Mouse (Mus musculus) embryonic stem cell, embryonic (primary cell): ENCODE data around the gene Zswim1.

ENCODE experiments used
- CTCF ChIA-PET, 4 experiments: fragments of 300-600 bp in 2 of 4; fragments of 350-600 bp in 2 of 4; sonication (Branson Sonifier 250); formaldehyde crosslinking; loops; one replicate each; lab custom pipeline; 2022; ENCODE audit warnings: inconsistent platforms in 2 of 4; lab: Charles Lee
- POLR2A ChIA-PET, 4 experiments: fragments of 300-600 bp in 2 of 4; fragments of 350-600 bp in 2 of 4; sonication (Branson Sonifier 250); formaldehyde crosslinking; loops; one replicate each; lab custom pipeline; 2022; ENCODE audit warnings: antibody characterized with exemption in 4 of 4, inconsistent platforms in 1 of 4; lab: Charles Lee

Zswim1 gene

GRCm38 (mm10) chr2:164786388-164786885 lies 36.0 kb upstream of the Zswim1 start:
- ChIA-PET CTCF (interaction anchor here (0.6 to 5.3 kb wide), 14 partner anchors 7 to 81 kb away, joined by 3 to 91 read pairs (median 5); partner anchors contain the start of genes Acot8 (in 1 of the 4), Ube2c (in 1 of the 4) and Zswim3 (in 1 of the 4)), POLR2A (interaction anchor here (0.7 to 23.4 kb wide), 36 partner anchors 7 to 343 kb away, joined by 3 to 366 read pairs (median 6); partner anchors contain the start of genes Acot8 (in 2 of the 4), Sdc4 (in 2 of the 4), Ube2c (in 2 of the 4) and Zswim1 (in 2 of the 4))

GRCm38 (mm10) chr2:164787032-164787431 lies 35.5 kb upstream of the Zswim1 start:
- ChIA-PET POLR2A (interaction anchor here in 2 of 4 experiments (0.6 to 24.1 kb wide), 25 partner anchors 6 to 230 kb away, joined by 3 to 694 read pairs (median 10); partner anchors contain the start of genes Acot8 (in 2 of the 2), Ube2c (in 2 of the 2), Zswim1 (in 2 of the 2) and Zswim3 (in 2 of the 2)), CTCF (interaction anchor here in 3 of 4 experiments (0.9 to 5.3 kb wide), 5 partner anchors 7 to 18 kb away, joined by 3 to 91 read pairs (median 3); partner anchors contain the start of genes Acot8 (in 1 of the 3) and Zswim3 (in 1 of the 3))

- CTCF ChIA-PET = interaction anchor here in 1 of 4 experiments (0.9 kb wide), 1 partner anchor 11 kb away, joined by 3 read pairs; no protein-coding TSS in a partner anchor
These were observed 34.7 kb upstream of the Zswim1 start for GRCm38 (mm10) chr2:164787779-164788178.

GRCm38 (mm10) chr2:164788411-164788810 lies 34.1 kb upstream of the Zswim1 start:
- ChIA-PET CTCF (interaction anchor here in 3 of 4 experiments (0.7 to 1.3 kb wide), 4 partner anchors 8 to 79 kb away, joined by 3 to 4 read pairs (median 3); partner anchors contain the start of gene Tnnc2 (in 1 of the 3)), POLR2A (interaction anchor here in 3 of 4 experiments (0.6 to 24.1 kb wide), 17 partner anchors 10 to 103 kb away, joined by 3 to 694 read pairs (median 7); partner anchors contain the start of genes Acot8 (in 3 of the 3), Zswim3 (in 3 of the 3), Ube2c (in 2 of the 3) and Zswim1 (in 2 of the 3))

More at GRCm38 (mm10) chr2:164787779-164788178, 34.7 kb upstream of the Zswim1 start:
- POLR2A ChIA-PET = interaction anchor here in 3 of 4 experiments (0.6 to 24.1 kb wide), 20 partner anchors 9 to 1580 kb away, joined by 3 to 694 read pairs (median 6); partner anchors contain the start of genes Acot8 (in 3 of the 3), Zswim3 (in 3 of the 3), Ube2c (in 2 of the 3) and Zswim1 (in 2 of the 3)

- POLR2A ChIA-PET = interaction anchor here in 2 of 4 experiments (1.7 to 24.1 kb wide), 8 partner anchors 11 to 45 kb away, joined by 4 to 694 read pairs (median 156); partner anchors contain the start of genes Acot8 (in 2 of the 2), Ctsa (in 2 of the 2), Neurl2 (in 2 of the 2) and Zswim1 (in 2 of the 2)
- CTCF ChIA-PET = interaction anchor here in 2 of 4 experiments (0.5 to 1.7 kb wide), 3 partner anchors 8 to 75 kb away, joined by 4 to 5 read pairs (median 4); no protein-coding TSS in a partner anchor
These were observed 32.0 kb upstream of the Zswim1 start for GRCm38 (mm10) chr2:164790451-164790850.

- ChIA-PET CTCF (interaction anchor here in 3 of 4 experiments (0.5 to 6.8 kb wide), 13 partner anchors 7 to 375 kb away, joined by 3 to 91 read pairs (median 4); partner anchors contain the start of genes Snx21 (in 2 of the 3), Acot8 (in 1 of the 3), Zswim1 (in 1 of the 3) and Zswim3 (in 1 of the 3)), POLR2A (interaction anchor here in 3 of 4 experiments (1.0 to 24.1 kb wide), 16 partner anchors 7 to 122 kb away, joined by 3 to 694 read pairs (median 16); partner anchors contain the start of genes Acot8 (in 2 of the 3), Zswim1 (in 2 of the 3), Zswim3 (in 2 of the 3) and Ctsa (in 1 of the 3))
These were observed 30.6 kb upstream of the Zswim1 start for GRCm38 (mm10) chr2:164791841-164792261.

- POLR2A ChIA-PET = interaction anchor here in 3 of 4 experiments (0.6 to 24.1 kb wide), 42 partner anchors 8 to 1066 kb away, joined by 3 to 694 read pairs (median 8); partner anchors contain the start of genes Acot8 (in 3 of the 3), Snx21 (in 3 of the 3), Ube2c (in 3 of the 3) and Zswim1 (in 3 of the 3)
- CTCF ChIA-PET = interaction anchor here (0.6 to 6.8 kb wide), 60 partner anchors 8 to 508 kb away, joined by 3 to 91 read pairs (median 6); partner anchors contain the start of genes Acot8 (in 4 of the 4), Zswim1 (in 4 of the 4), Zswim3 (in 4 of the 4) and Snx21 (in 3 of the 4)
These were observed 29.9 kb upstream of the Zswim1 start for GRCm38 (mm10) chr2:164792400-164793190.

- POLR2A ChIA-PET = interaction anchor here (0.5 to 24.1 kb wide), 59 partner anchors 8 to 1730 kb away, joined by 3 to 694 read pairs (median 5); partner anchors contain the start of genes Acot8 (in 4 of the 4), Zswim3 (in 4 of the 4), Snx21 (in 3 of the 4) and Ube2c (in 3 of the 4)
- CTCF ChIA-PET = interaction anchor here (0.6 to 6.8 kb wide), 90 partner anchors 8 to 507 kb away, joined by 3 to 91 read pairs (median 5); partner anchors contain the start of genes Acot8 (in 4 of the 4), Zswim1 (in 4 of the 4), Zswim3 (in 4 of the 4) and Ctsa (in 3 of the 4)
These were observed 29.2 kb upstream of the Zswim1 start for GRCm38 (mm10) chr2:164793236-164793635.

GRCm38 (mm10) chr2:164793772-164794171 lies 28.7 kb upstream of the Zswim1 start:
- ChIA-PET POLR2A (interaction anchor here (0.5 to 24.1 kb wide), 70 partner anchors 8 to 1729 kb away, joined by 3 to 694 read pairs (median 5); partner anchors contain the start of genes Acot8 (in 4 of the 4), Zswim3 (in 4 of the 4), Snx21 (in 3 of the 4) and Ube2c (in 3 of the 4)), CTCF (interaction anchor here (0.5 to 6.8 kb wide), 114 partner anchors 8 to 1600 kb away, joined by 3 to 91 read pairs (median 5); partner anchors contain the start of genes Acot8 (in 4 of the 4), Snx21 (in 4 of the 4), Zswim1 (in 4 of the 4) and Zswim3 (in 4 of the 4))

GRCm38 (mm10) chr2:164794293-164794692 lies 28.2 kb upstream of the Zswim1 start:
- POLR2A ChIA-PET = interaction anchor here (0.6 to 24.1 kb wide), 64 partner anchors 9 to 271 kb away, joined by 3 to 694 read pairs (median 5); partner anchors contain the start of genes Acot8 (in 4 of the 4), Zswim3 (in 4 of the 4), Snx21 (in 3 of the 4) and Ube2c (in 3 of the 4)
- CTCF ChIA-PET = interaction anchor here (0.5 to 6.8 kb wide), 101 partner anchors 9 to 1599 kb away, joined by 3 to 91 read pairs (median 5); partner anchors contain the start of genes Acot8 (in 4 of the 4), Snx21 (in 4 of the 4), Zswim3 (in 4 of the 4) and Ctsa (in 3 of the 4)

GRCm38 (mm10) chr2:164795868-164796267 lies 26.6 kb upstream of the Zswim1 start:
- CTCF ChIA-PET = interaction anchor here (0.6 to 6.8 kb wide), 6 partner anchors 9 to 81 kb away, joined by 3 to 91 read pairs (median 14); partner anchors contain the start of genes Snx21 (in 3 of the 4), Acot8 (in 1 of the 4) and Zswim3 (in 1 of the 4)

GRCm38 (mm10) chr2:164798554-164798953 lies 23.9 kb upstream of the Zswim1 start:
- ChIA-PET POLR2A (interaction anchor here in 3 of 4 experiments (0.6 to 24.1 kb wide), 19 partner anchors 9 to 258 kb away, joined by 3 to 694 read pairs (median 5); partner anchors contain the start of genes Snx21 (in 2 of the 3), Zswim1 (in 2 of the 3), Ctsa (in 1 of the 3) and Pltp (in 1 of the 3)), CTCF (interaction anchor here in 3 of 4 experiments (0.6 to 1.5 kb wide), 22 partner anchors 8 to 1328 kb away, joined by 3 to 9 read pairs (median 4); partner anchors contain the start of genes Zswim1 (in 2 of the 3), Snx21 (in 1 of the 3) and Ube2c (in 1 of the 3))

More at GRCm38 (mm10) chr2:164795868-164796267, 26.6 kb upstream of the Zswim1 start:
- POLR2A ChIA-PET = interaction anchor here in 3 of 4 experiments (0.9 to 24.1 kb wide), 11 partner anchors 8 to 49 kb away, joined by 3 to 694 read pairs (median 42); partner anchors contain the start of genes Acot8 (in 3 of the 3), Zswim3 (in 3 of the 3), Ube2c (in 2 of the 3) and Zswim1 (in 2 of the 3)

GRCm38 (mm10) chr2:164800252-164801004 lies 22.1 kb upstream of the Zswim1 start:
- POLR2A ChIA-PET = interaction anchor here in 3 of 4 experiments (0.9 to 24.1 kb wide), 12 partner anchors 8 to 59 kb away, joined by 3 to 694 read pairs (median 5); partner anchors contain the start of genes Ctsa (in 2 of the 3), Snx21 (in 2 of the 3), Spata25 (in 2 of the 3) and Zswim1 (in 2 of the 3)
- CTCF ChIA-PET = interaction anchor here in 1 of 4 experiments (0.6 to 0.8 kb wide), 2 partner anchors 12 to 237 kb away, joined by 3 read pairs; no protein-coding TSS in a partner anchor
